Mouse (Mus musculus): ENCODE measurements around the gene Mdm4. TPM values are rescaled to one million over a fixed set of nuclear protein-coding genes. Genes with fewer than 3 reads are reported as not detected.

Mdm4 gene
- polyA plus RNA-seq, 1 experiment from 2014 or later, result 45.9 TPM

- WGBS, result 65% methylated on average over 2 of the region's 2 CpGs
- no peak overlapping the region for H3K27ac ChIP-seq
- no peak overlapping the region for H3K4me2 ChIP-seq (replicated peaks)
- no peak overlapping the region for H3K9ac ChIP-seq
- no peak overlapping the region for H3K4me3 ChIP-seq
- H3K27me3 ChIP-seq, result peaks cover 5% of the 10 kb centered on the region; the same call in 1 of the 2 replicates
- ATAC-seq (ENCODE audit: low FRiP score, low read depth), result no peak
- no peaks in the 10 kb centered on the region for H3K4me1 ChIP-seq
- H3K36me3 ChIP-seq, result no peaks in the 10 kb centered on the region
- H3K9me3 ChIP-seq, result no peaks in the 10 kb centered on the region
Measured at GRCm38 (mm10) chr1:132964106-132964505, 66.3 kb downstream of the Mdm4 start.

- WGBS, result 87% methylated on average over 3 of the region's 3 CpGs
- no peaks in the 10 kb centered on the region for H3K4me1 ChIP-seq
- peaks cover 16% of the 10 kb centered on the region for H3K27me3 ChIP-seq
- H3K9me3 ChIP-seq, result no peaks in the 10 kb centered on the region
- no peak overlapping the region for H3K9ac ChIP-seq
- H3K36me3 ChIP-seq, result no peaks in the 10 kb centered on the region
- H3K4me2 ChIP-seq (replicated peaks), result no peak overlapping the region
- no peak for ATAC-seq (ENCODE audit: low FRiP score, low read depth)
- no peak overlapping the region for H3K27ac ChIP-seq
- H3K4me3 ChIP-seq, result no peak overlapping the region
Measured at GRCm38 (mm10) chr1:132961751-132962150, 68.6 kb downstream of the Mdm4 start.

- H3K9me3 ChIP-seq, result no peaks in the 10 kb centered on the region
- no peak overlapping the region for H3K4me2 ChIP-seq (replicated peaks)
- no peaks in the 10 kb centered on the region for H3K4me1 ChIP-seq
- no peaks in the 10 kb centered on the region for H3K36me3 ChIP-seq
- H3K9ac ChIP-seq, result no peak overlapping the region
- H3K27me3 ChIP-seq, result peaks cover 30% of the 10 kb centered on the region
- H3K27ac ChIP-seq, result no peak overlapping the region
- no peak for ATAC-seq (ENCODE audit: low FRiP score, low read depth)
- 86% methylated on average over 5 of the region's 5 CpGs for WGBS
- H3K4me3 ChIP-seq, result no peak overlapping the region
Measured at GRCm38 (mm10) chr1:132956809-132957208, 73.6 kb downstream of the Mdm4 start.

GRCm38 (mm10) chr1:132947811-132948210 lies 82.5 kb downstream of the Mdm4 start:
- Histone ChIP-seq H3K4me2 (replicated peaks) (no peak overlapping the region), H3K4me3 (no peak overlapping the region), H3K9ac (no peak overlapping the region), H3K4me1 (peaks cover 11% of the 10 kb centered on the region), H3K36me3 (no peaks in the 10 kb centered on the region), H3K9me3 (no peaks in the 10 kb centered on the region), H3K27me3 (peaks cover 79% of the 10 kb centered on the region), H3K27ac (no peak overlapping the region)
- no peak for ATAC-seq (ENCODE audit: low FRiP score, low read depth)
- WGBS, result 53% methylated on average over 7 of the region's 7 CpGs

GRCm38 (mm10) chr1:132945826-132946225 lies 84.5 kb downstream of the Mdm4 start:
- Histone ChIP-seq H3K27ac (no peak overlapping the region), H3K36me3 (no peaks in the 10 kb centered on the region), H3K4me3 (no peak overlapping the region), H3K9me3 (no peaks in the 10 kb centered on the region), H3K27me3 (peaks cover 88% of the 10 kb centered on the region), H3K4me2 (replicated peaks) (no peak overlapping the region), H3K4me1 (peaks cover 11% of the 10 kb centered on the region), H3K9ac (no peak overlapping the region)
- no peak for ATAC-seq (ENCODE audit: low FRiP score, low read depth)
- 10% methylated on average over 8 of the region's 8 CpGs for WGBS

- Histone ChIP-seq H3K27ac (no peak overlapping the region), H3K27me3 (peaks cover 76% of the 10 kb centered on the region)
- 73% methylated on average over 8 of the region's 8 CpGs for WGBS
Measured at GRCm38 (mm10) chr1:132938975-132939374, 91.4 kb downstream of the Mdm4 start.

GRCm38 (mm10) chr1:132937296-132938030 lies 92.9 kb downstream of the Mdm4 start:
- 88% methylated on average over 26 of the region's 26 CpGs for WGBS
- H3K4me2 ChIP-seq (replicated peaks), result no peak overlapping the region
- H3K4me3 ChIP-seq, result no peak overlapping the region
- H3K9ac ChIP-seq, result no peak overlapping the region
- H3K27me3 ChIP-seq, result peaks cover 72% of the 10 kb centered on the region
- peaks cover 4% of the 10 kb centered on the region for H3K4me1 ChIP-seq
- ATAC-seq (ENCODE audit: low FRiP score, low read depth), result no peak
- no peaks in the 10 kb centered on the region for H3K9me3 ChIP-seq
- no peak overlapping the region for H3K27ac ChIP-seq
- H3K36me3 ChIP-seq, result no peaks in the 10 kb centered on the region

More at GRCm38 (mm10) chr1:132938975-132939374, 91.4 kb downstream of the Mdm4 start:
- H3K9ac ChIP-seq, result no peak overlapping the region
- no peak overlapping the region for H3K4me2 ChIP-seq (replicated peaks)
- H3K4me1 ChIP-seq, result peaks cover 4% of the 10 kb centered on the region
- H3K36me3 ChIP-seq, result no peaks in the 10 kb centered on the region
- H3K9me3 ChIP-seq, result no peaks in the 10 kb centered on the region
- no peak for ATAC-seq (ENCODE audit: low FRiP score, low read depth)
- H3K4me3 ChIP-seq, result no peak overlapping the region

- no peaks in the 10 kb centered on the region for H3K9me3 ChIP-seq
- WGBS, result 33% methylated on average over 7 of the region's 7 CpGs
- ATAC-seq (ENCODE audit: low FRiP score, low read depth), result no peak
- peaks cover 4% of the 10 kb centered on the region for H3K4me1 ChIP-seq
- H3K4me3 ChIP-seq, result no peak overlapping the region
- H3K4me2 ChIP-seq (replicated peaks), result no peak overlapping the region
- no peak overlapping the region for H3K9ac ChIP-seq
- H3K27ac ChIP-seq, result no peak overlapping the region
- H3K36me3 ChIP-seq, result no peaks in the 10 kb centered on the region
- H3K27me3 ChIP-seq, result peaks cover 50% of the 10 kb centered on the region
Measured at GRCm38 (mm10) chr1:132934856-132935255, 95.5 kb downstream of the Mdm4 start.

- H3K9me3 ChIP-seq, result no peaks in the 10 kb centered on the region
- H3K9ac ChIP-seq, result no peak overlapping the region
- WGBS, result 70% methylated on average over 2 of the region's 2 CpGs
- H3K4me2 ChIP-seq (replicated peaks), result no peak overlapping the region
- no peak overlapping the region for H3K4me3 ChIP-seq
- H3K4me1 ChIP-seq, result peaks cover 11% of the 10 kb centered on the region
- H3K27me3 ChIP-seq, result peaks cover 51% of the 10 kb centered on the region
- H3K27ac ChIP-seq, result no peak overlapping the region
- no peak for ATAC-seq (ENCODE audit: low FRiP score, low read depth)
- H3K36me3 ChIP-seq, result no peaks in the 10 kb centered on the region
Measured at GRCm38 (mm10) chr1:132932421-132932820, 97.9 kb downstream of the Mdm4 start.

GRCm38 (mm10) chr1:132930291-132930690 lies 100.1 kb downstream of the Mdm4 start:
- Histone ChIP-seq H3K27ac (no peak overlapping the region), H3K4me2 (replicated peaks) (no peak overlapping the region), H3K4me3 (no peak overlapping the region), H3K9me3 (no peaks in the 10 kb centered on the region), H3K4me1 (peaks cover 11% of the 10 kb centered on the region), H3K27me3 (peaks cover 38% of the 10 kb centered on the region), H3K36me3 (no peaks in the 10 kb centered on the region), H3K9ac (no peak overlapping the region)
- no peak for ATAC-seq (ENCODE audit: low FRiP score, low read depth)
- WGBS, result 41% methylated on average over 4 of the region's 4 CpGs

- no peak overlapping the region for H3K4me3 ChIP-seq
Measured at GRCm38 (mm10) chr1:132928907-132929250, 101.5 kb downstream of the Mdm4 start.

GRCm38 (mm10) chr1:132928032-132928906 lies 102.1 kb downstream of the Mdm4 start:
- Histone ChIP-seq H3K27ac (no peak overlapping the region), H3K4me1 (0 out of 2 replicates have a peak, but pooled peaks cover 7% of the 10 kb centered on the region), H3K36me3 (no peaks in the 10 kb centered on the region), H3K27me3 (peaks cover 27% of the 10 kb centered on the region), H3K4me3 (no peak overlapping the region), H3K9ac (peak overlapping the region; percentile 9; the same call in 1 of the 2 replicates), H3K4me2 (replicated peaks) (no peak overlapping the region), H3K9me3 (no peaks in the 10 kb centered on the region)
- no peak for ATAC-seq (ENCODE audit: low FRiP score, low read depth)
- 33% methylated on average over 19 of the region's 19 CpGs for WGBS

More at GRCm38 (mm10) chr1:132928907-132929250, 101.5 kb downstream of the Mdm4 start:
- Histone ChIP-seq H3K9me3 (no peaks in the 10 kb centered on the region), H3K4me2 (replicated peaks) (no peak overlapping the region), H3K9ac (peak overlapping the region; percentile 9; the same call in 1 of the 2 replicates), H3K27ac (no peak overlapping the region), H3K36me3 (no peaks in the 10 kb centered on the region), H3K4me1 (0 out of 2 replicates have a peak, but pooled peaks cover 7% of the 10 kb centered on the region), H3K27me3 (peaks cover 33% of the 10 kb centered on the region)
- WGBS, result 60% methylated on average over 3 of the region's 3 CpGs
- no peak for ATAC-seq (ENCODE audit: low FRiP score, low read depth)

Data from limb, embryonic 13.5 days (tissue).